Mouse (Mus musculus): ENCODE measurements around the gene Zdhhc6.

The Zdhhc6 gene

GRCm38 (mm10) chr19:55299378-55299777, 16.5 kb downstream of the Zdhhc6 start:
- DNase-seq, result no peak

GRCm38 (mm10) chr19:55297961-55298360, 17.9 kb downstream of the Zdhhc6 start:
- DNase-seq, result no peak

GRCm38 (mm10) chr19:55297489-55297888, 18.3 kb downstream of the Zdhhc6 start:
- DNase-seq, result no peak

GRCm38 (mm10) chr19:55296301-55296700, 19.5 kb downstream of the Zdhhc6 start:
- no peak for DNase-seq

GRCm38 (mm10) chr19:55295556-55295955, 20.3 kb downstream of the Zdhhc6 start:
- no peak for DNase-seq

- no peak for DNase-seq
Measured at GRCm38 (mm10) chr19:55295075-55295474, 20.8 kb downstream of the Zdhhc6 start.

GRCm38 (mm10) chr19:55293175-55293574, 22.7 kb downstream of the Zdhhc6 start:
- no peak for DNase-seq

GRCm38 (mm10) chr19:55292210-55292850, 23.5 kb downstream of the Zdhhc6 start:
- no peak for DNase-seq

GRCm38 (mm10) chr19:55290621-55291270, 25.1 kb downstream of the Zdhhc6 start:
- no peak for DNase-seq

GRCm38 (mm10) chr19:55288974-55289373, 26.9 kb downstream of the Zdhhc6 start:
- no peak for DNase-seq

- no peak for DNase-seq
Measured at GRCm38 (mm10) chr19:55286034-55286433, 29.8 kb downstream of the Zdhhc6 start.

GRCm38 (mm10) chr19:55284093-55284492, 31.7 kb downstream of the Zdhhc6 start:
- no peak for DNase-seq

GRCm38 (mm10) chr19:55276770-55277169, 39.1 kb downstream of the Zdhhc6 start:
- no peak for DNase-seq

- DNase-seq, result no peak
Measured at GRCm38 (mm10) chr19:55276100-55276499, 39.7 kb downstream of the Zdhhc6 start.

- DNase-seq, result no peak
Measured at GRCm38 (mm10) chr19:55273340-55273739, 42.5 kb downstream of the Zdhhc6 start.

GRCm38 (mm10) chr19:55271448-55271847, 44.4 kb downstream of the Zdhhc6 start:
- DNase-seq, result no peak

GRCm38 (mm10) chr19:55269051-55269450, 46.8 kb downstream of the Zdhhc6 start:
- DNase-seq, result no peak

- no peak for DNase-seq
Measured at GRCm38 (mm10) chr19:55268150-55268549, 47.7 kb downstream of the Zdhhc6 start.

GRCm38 (mm10) chr19:55266786-55267185, 49.0 kb downstream of the Zdhhc6 start:
- no peak for DNase-seq

- no peak for DNase-seq
Measured at GRCm38 (mm10) chr19:55265269-55265668, 50.6 kb downstream of the Zdhhc6 start.

GRCm38 (mm10) chr19:55260389-55261184, 55.2 kb downstream of the Zdhhc6 start:
- DNase-seq, result no peak

GRCm38 (mm10) chr19:55258514-55258913, 57.3 kb downstream of the Zdhhc6 start:
- no peak for DNase-seq

- no peak for DNase-seq
Measured at GRCm38 (mm10) chr19:55257656-55258375, 58.0 kb downstream of the Zdhhc6 start.

Data from right cerebral cortex, postnatal 14 days (tissue).